Mouse (Mus musculus): ENCODE data around the gene Smlr1. TPM values are rescaled to one million over a fixed set of nuclear protein-coding genes. Genes with fewer than 3 reads are reported as not detected.

The Smlr1 gene
- polyA plus RNA-seq, 1 experiment from 2014 or later, result 0.60 TPM

DNA sequence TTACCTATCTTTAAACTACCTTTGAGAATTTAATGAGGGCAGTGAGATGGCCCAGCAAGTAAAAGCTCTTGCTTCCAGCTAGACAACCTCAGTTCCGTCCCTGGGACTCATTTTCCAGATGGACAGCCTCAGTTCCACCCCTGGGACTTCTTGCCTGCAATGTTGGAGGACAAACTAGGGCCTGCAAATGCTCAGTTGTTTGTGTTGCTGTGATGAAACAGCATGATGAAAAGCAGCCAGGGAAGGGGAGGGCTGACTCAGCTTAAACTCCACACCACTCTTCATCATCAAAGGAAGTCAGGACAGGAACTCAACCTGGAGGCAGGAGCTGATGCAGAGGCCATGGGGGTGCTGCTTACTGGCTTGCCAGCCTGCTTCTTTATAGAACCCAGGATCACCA is 22.2 kb downstream of the Smlr1 start:
- Histone ChIP-seq H3K27ac (ENCODE audit: low read length) (no peak overlapping the region), H3K27me3 (ENCODE audit: insufficient read depth, low read length) (no peaks in the 10 kb centered on the region), H3K9me3 (ENCODE audit: low read length) (no peaks in the 10 kb centered on the region; the same call in 1 of the 2 replicates), H3K9ac (replicated peaks; ENCODE audit: low read length) (no peak overlapping the region), H3K4me2 (replicated peaks; ENCODE audit: low read depth, low read length) (no peak overlapping the region), H3K4me3 (ENCODE audit: low read length) (no peak overlapping the region), H3K36me3 (ENCODE audit: insufficient read depth, low read length) (peaks cover 16% of the 10 kb centered on the region; the same call in 1 of the 2 replicates), H3K4me1 (ENCODE audit: insufficient read depth, low read length) (no peaks in the 10 kb centered on the region)
- WGBS, result 63% methylated on average over 1 of the region's 1 CpGs
- no peak for ATAC-seq (ENCODE audit: low FRiP score, low TSS enrichment)

- no peak overlapping the region for H3K9ac ChIP-seq (replicated peaks; ENCODE audit: low read length)
- no peak overlapping the region for H3K4me3 ChIP-seq (ENCODE audit: low read length)
- 84% methylated on average over 5 of the region's 5 CpGs for WGBS
- H3K27ac ChIP-seq (ENCODE audit: low read length), result no peak overlapping the region
- H3K9me3 ChIP-seq (ENCODE audit: low read length), result no peaks in the 10 kb centered on the region
- no peaks in the 10 kb centered on the region for H3K4me1 ChIP-seq (ENCODE audit: insufficient read depth, low read length)
- no peak overlapping the region for H3K4me2 ChIP-seq (replicated peaks; ENCODE audit: low read depth, low read length)
- no peak for ATAC-seq (ENCODE audit: low FRiP score, low TSS enrichment)
- H3K36me3 ChIP-seq (ENCODE audit: insufficient read depth, low read length), result peaks cover 22% of the 10 kb centered on the region
- H3K27me3 ChIP-seq (ENCODE audit: insufficient read depth, low read length), result no peaks in the 10 kb centered on the region
Measured at GRCm38 (mm10) chr10:25503250-25503649, 32.8 kb downstream of the Smlr1 start.

GRCm38 (mm10) chr10:25499323-25500071 is 36.6 kb downstream of the Smlr1 start:
- no peaks in the 10 kb centered on the region for H3K9me3 ChIP-seq (ENCODE audit: low read length)
- no peak overlapping the region for H3K27ac ChIP-seq (ENCODE audit: low read length)
- 72% methylated on average over 10 of the region's 10 CpGs for WGBS
- H3K4me1 ChIP-seq (ENCODE audit: insufficient read depth, low read length), result no peaks in the 10 kb centered on the region
- ATAC-seq (ENCODE audit: low FRiP score, low TSS enrichment), result no peak
- H3K4me3 ChIP-seq (ENCODE audit: low read length), result no peak overlapping the region
- H3K27me3 ChIP-seq (ENCODE audit: insufficient read depth, low read length), result no peaks in the 10 kb centered on the region
- H3K9ac ChIP-seq (replicated peaks; ENCODE audit: low read length), result no peak overlapping the region
- peaks cover 4% of the 10 kb centered on the region for H3K36me3 ChIP-seq (ENCODE audit: insufficient read depth, low read length)
- H3K4me2 ChIP-seq (replicated peaks; ENCODE audit: low read depth, low read length), result no peak overlapping the region

GRCm38 (mm10) chr10:25488456-25488855 is 47.6 kb downstream of the Smlr1 start:
- ATAC-seq (ENCODE audit: low FRiP score, low TSS enrichment), result peak; percentile 70; the same call in 1 of the 2 replicates
- 12% methylated on average over 1 of the region's 1 CpGs for WGBS

DNA sequence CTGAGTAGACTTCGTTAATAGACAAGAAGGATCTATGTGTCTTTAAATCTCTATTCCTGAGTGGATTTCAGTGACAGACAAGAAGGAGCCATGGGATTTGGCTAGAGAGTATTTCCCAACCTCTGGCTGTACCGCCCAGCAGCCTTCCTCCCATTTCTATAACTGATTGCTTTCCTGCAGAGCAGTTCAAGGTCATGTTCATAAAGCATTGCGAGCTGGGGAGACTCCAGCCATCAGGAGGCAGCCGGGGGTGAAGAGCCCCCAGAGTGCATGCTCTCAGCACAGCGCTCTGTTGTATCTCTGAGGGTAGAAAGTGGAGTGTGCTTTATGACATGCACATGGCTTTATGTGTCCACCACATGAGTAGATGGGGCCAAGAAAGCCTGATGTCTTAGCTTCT is 53.3 kb downstream of the Smlr1 start:
- H3K4me3 ChIP-seq (ENCODE audit: low read length), result no peak overlapping the region
- H3K4me2 ChIP-seq (replicated peaks; ENCODE audit: low read depth, low read length), result no peak overlapping the region
- H3K27me3 ChIP-seq (ENCODE audit: insufficient read depth, low read length), result no peaks in the 10 kb centered on the region
- H3K9me3 ChIP-seq (ENCODE audit: low read length), result no peaks in the 10 kb centered on the region
- H3K27ac ChIP-seq (ENCODE audit: low read length), result no peak overlapping the region
- H3K9ac ChIP-seq (replicated peaks; ENCODE audit: low read length), result no peak overlapping the region
- no peak for ATAC-seq (ENCODE audit: low FRiP score, low TSS enrichment)
- 0 out of 2 replicates have a peak, but pooled peaks cover 4% of the 10 kb centered on the region for H3K4me1 ChIP-seq (ENCODE audit: insufficient read depth, low read length)
- 41% methylated on average over 5 of the region's 5 CpGs for WGBS
- peaks cover 11% of the 10 kb centered on the region for H3K36me3 ChIP-seq (ENCODE audit: insufficient read depth, low read length)

More at GRCm38 (mm10) chr10:25488456-25488855, 47.6 kb downstream of the Smlr1 start:
- H3K27me3 ChIP-seq (ENCODE audit: insufficient read depth, low read length), result no peaks in the 10 kb centered on the region
- no peak overlapping the region for H3K9ac ChIP-seq (replicated peaks; ENCODE audit: low read length)
- no peak overlapping the region for H3K4me2 ChIP-seq (replicated peaks; ENCODE audit: low read depth, low read length)
- no peaks in the 10 kb centered on the region for H3K9me3 ChIP-seq (ENCODE audit: low read length)
- no peak overlapping the region for H3K27ac ChIP-seq (ENCODE audit: low read length)
- H3K4me1 ChIP-seq (ENCODE audit: insufficient read depth, low read length), result no peaks in the 10 kb centered on the region
- peaks cover 4% of the 10 kb centered on the region; the same call in 1 of the 2 replicates for H3K36me3 ChIP-seq (ENCODE audit: insufficient read depth, low read length)
- no peak overlapping the region for H3K4me3 ChIP-seq (ENCODE audit: low read length)

- Histone ChIP-seq H3K4me2 (replicated peaks; ENCODE audit: low read depth, low read length) (no peak overlapping the region), H3K9me3 (ENCODE audit: low read length) (no peaks in the 10 kb centered on the region), H3K36me3 (ENCODE audit: insufficient read depth, low read length) (peaks cover 11% of the 10 kb centered on the region), H3K27ac (ENCODE audit: low read length) (no peak overlapping the region), H3K27me3 (ENCODE audit: insufficient read depth, low read length) (no peaks in the 10 kb centered on the region), H3K4me1 (ENCODE audit: insufficient read depth, low read length) (0 out of 2 replicates have a peak, but pooled peaks cover 4% of the 10 kb centered on the region), H3K4me3 (ENCODE audit: low read length) (no peak overlapping the region), H3K9ac (replicated peaks; ENCODE audit: low read length) (no peak overlapping the region)
- no peak for ATAC-seq (ENCODE audit: low FRiP score, low TSS enrichment)
- WGBS, result 89% methylated on average over 3 of the region's 3 CpGs
Measured at GRCm38 (mm10) chr10:25479716-25480115, 56.4 kb downstream of the Smlr1 start.

Other genes starting within 250 kb of the Smlr1 start
- 12.6 and 18.9 TPM in 2 replicates for gene Akap7, start 228.4 kb downstream of the Smlr1 start, polyA plus RNA-seq (2015; fragmentation: Nextera tagmentation; extraction: Ambion mirVana)
- 74.9 and 75.6 TPM in 2 replicates for gene Epb41l2, start 176.5 kb downstream of the Smlr1 start, polyA plus RNA-seq (2015; fragmentation: Nextera tagmentation; extraction: Ambion mirVana)

All from kidney, embryonic 16.5 days (tissue).